Mouse (Mus musculus) heart, embryonic 16.5 days (tissue): ENCODE data around the gene Rab3il1. TPM values are rescaled to one million over a fixed set of nuclear protein-coding genes. Genes with fewer than 3 reads are reported as not detected.

Experiments used
- ATAC-seq: fragments of 200-750 bp; cut with Nextera tagmentation; replicated peaks from 2 replicates; pipeline ENCODE4 v1.8.0; 2017; ENCODE audit warnings: moderate number of reproducible peaks; ENCODE audit not compliant: insufficient read depth, low FRiP score; ENCODE audit errors: extremely low read depth
- H3K27ac ChIP-seq: fragments of 300-500 bp; sonication (generic); 2 replicates; pipeline ENCODE4 v1.5.1; 2014; ENCODE audit warnings: mild to moderate bottlenecking, low read length, control low read depth, moderate library complexity
- H3K27me3 ChIP-seq: fragments of 300-500 bp; sonication (generic); 2 replicates; pipeline ENCODE4 v1.6.1; 2014; ENCODE audit warnings: low read length, mixed read lengths; ENCODE audit not compliant: control insufficient read depth, insufficient read depth
- H3K36me3 ChIP-seq: fragments of 300-500 bp; sonication (generic); 2 replicates; pipeline ENCODE4 v1.6.1; 2014; ENCODE audit not compliant: control insufficient read depth, insufficient read depth
- H3K4me1 ChIP-seq: fragments of 300-500 bp; sonication (generic); 2 replicates; pipeline ENCODE4 v1.6.1; 2014; ENCODE audit warnings: low read length, mixed read lengths; ENCODE audit not compliant: control insufficient read depth, insufficient read depth
- H3K4me2 ChIP-seq: fragments of 300-500 bp; sonication (generic); 2 replicates; pipeline ENCODE4 v1.6.1; 2014; ENCODE audit warnings: low read depth, mild to moderate bottlenecking, control low read depth, low read length
- H3K4me3 ChIP-seq: fragments of 300-500 bp; sonication (generic); 2 replicates; pipeline ENCODE4 v1.5.1; 2014; ENCODE audit warnings: mild to moderate bottlenecking, control low read depth, low read length
- H3K9ac ChIP-seq: fragments of 300-500 bp; sonication (generic); 2 replicates; pipeline ENCODE4 v1.6.1; 2014; ENCODE audit warnings: low read length, control low read depth
- H3K9me3 ChIP-seq: fragments of 300-500 bp; sonication (generic); replicated peaks from 2 replicates; pipeline ENCODE4 v1.6.1; 2016; ENCODE audit warnings: low read length; ENCODE audit not compliant: control insufficient read depth
- WGBS: fragments of 180-500 bp; shearing (Covaris S2); extraction: QIAGEN DNeasy Blood & Tissue Kit; methylation state at CpG from one replicate; pipeline ENCODE4 v1.1.7; 2014; 5-methylcytosine and 5-hydroxymethylcytosine counted together
- polyA plus RNA-seq: library from polyadenylated mRNA; unstranded; fragments of >200 nt; fragmentation: Nextera tagmentation; extraction: Ambion mirVana; gene quantifications from 2 replicates; pipeline ENCODE4 v1.2.1, GENCODE M21; 2015

The Rab3il1 gene
- 22.1 and 24.0 TPM in 2 replicates for polyA plus RNA-seq

GRCm38 (mm10) chr19:10001206-10001969, at the start of gene Rab3il1, which contains the start of gene Best1:
TSS of gene Rab3il1 (plus strand) at chr19:10001669.
TSS of gene Best1 (minus strand) at chr19:10001633.
- H3K9ac ChIP-seq: no peak within 1 kb of the TSS
- H3K4me2 ChIP-seq: no peak within 1 kb of the TSS
- 71% methylated on average over 7 of the region's 7 CpGs for WGBS
- H3K27me3 ChIP-seq: no peaks in the 10 kb centered on the region
- H3K27ac ChIP-seq: no peak within 1 kb of the TSS
- H3K9me3 ChIP-seq: peaks cover 4% of the 10 kb centered on the region; the same call in 1 of the 2 replicates
- H3K36me3 ChIP-seq: no peaks in the 10 kb centered on the region
- H3K4me1 ChIP-seq: no peaks in the 10 kb centered on the region
- H3K4me3 ChIP-seq: no peak within 1 kb of the TSS
- no peak for ATAC-seq

GRCm38 (mm10) chr19:9952390-9952789, 49.1 kb upstream of the Rab3il1 start:
- no peaks in the 10 kb centered on the region for H3K27me3 ChIP-seq
- H3K9ac ChIP-seq: no peak overlapping the region
- H3K4me1 ChIP-seq: peaks cover 15% of the 10 kb centered on the region
- H3K36me3 ChIP-seq: no peaks in the 10 kb centered on the region
- no peak overlapping the region for H3K27ac ChIP-seq
- 56% methylated on average over 3 of the region's 3 CpGs for WGBS
- H3K4me3 ChIP-seq: no peak overlapping the region
- ATAC-seq: no peak
- H3K9me3 ChIP-seq: peaks cover 8% of the 10 kb centered on the region
- H3K4me2 ChIP-seq: no peak overlapping the region

DNA sequence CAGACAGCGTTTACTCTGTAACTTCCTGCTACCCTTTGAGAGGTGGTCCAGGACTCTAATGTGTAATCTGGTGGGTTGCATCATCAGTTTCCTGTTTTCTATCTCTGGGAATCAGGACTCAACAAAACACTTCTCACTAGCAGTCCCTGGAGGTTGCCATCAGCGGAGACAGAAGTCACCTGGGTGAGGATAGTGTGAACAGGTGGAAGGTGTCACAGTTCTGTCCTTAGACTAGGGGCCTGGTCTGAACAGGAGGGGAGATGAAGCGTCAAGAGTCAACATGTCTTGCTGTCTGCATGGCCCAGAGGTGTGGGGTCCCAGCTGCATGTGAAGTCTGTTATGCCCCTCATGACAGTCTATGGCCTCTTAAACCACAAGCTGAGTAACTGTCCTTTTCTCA, 48.6 kb upstream of the Rab3il1 start:
- ATAC-seq: no peak
- Histone ChIP-seq H3K27ac (no peak overlapping the region), H3K4me1 (peaks cover 15% of the 10 kb centered on the region), H3K27me3 (no peaks in the 10 kb centered on the region), H3K4me3 (no peak overlapping the region), H3K9me3 (peaks cover 8% of the 10 kb centered on the region), H3K4me2 (no peak overlapping the region), H3K36me3 (no peaks in the 10 kb centered on the region), H3K9ac (no peak overlapping the region)
- WGBS: 81% methylated on average over 3 of the region's 3 CpGs

- no peak overlapping the region for H3K4me3 ChIP-seq
- no peaks in the 10 kb centered on the region for H3K36me3 ChIP-seq
- 24% methylated on average over 7 of the region's 7 CpGs for WGBS
- no peaks in the 10 kb centered on the region for H3K27me3 ChIP-seq
- H3K4me1 ChIP-seq: peaks cover 15% of the 10 kb centered on the region
- peaks cover 8% of the 10 kb centered on the region for H3K9me3 ChIP-seq
- peak overlapping the region; percentile 10 for H3K9ac ChIP-seq
- H3K4me2 ChIP-seq: peak overlapping the region; percentile 3; the same call in 1 of the 2 replicates
- peak overlapping the region; percentile 79 for H3K27ac ChIP-seq
- peak; percentile 87 for ATAC-seq
Observed at GRCm38 (mm10) chr19:9954055-9954810, 47.2 kb upstream of the Rab3il1 start.

DNA sequence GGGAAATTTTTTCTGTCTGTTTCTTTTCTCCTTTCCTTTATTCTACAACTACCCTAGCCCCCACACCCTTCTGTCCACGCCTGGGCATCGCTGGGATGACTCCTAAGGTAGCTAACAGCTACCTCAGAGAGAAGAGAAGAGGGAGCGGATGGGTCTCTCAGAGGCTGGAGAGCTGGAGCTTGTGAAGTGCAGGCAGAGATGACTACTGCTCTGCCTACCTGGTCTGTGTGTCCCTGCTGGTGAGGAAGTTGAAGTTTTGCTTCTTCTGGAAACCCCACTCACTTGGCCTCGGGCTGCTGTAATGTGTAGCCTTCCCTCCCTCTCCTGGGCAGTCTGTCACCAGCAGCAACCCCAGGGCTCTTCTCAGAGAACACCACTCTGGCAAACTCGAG, 46.7 kb upstream of the Rab3il1 start:
- H3K4me2 ChIP-seq: peak overlapping the region; percentile 5; the same call in 1 of the 2 replicates
- peaks cover 15% of the 10 kb centered on the region for H3K4me1 ChIP-seq
- peaks cover 6% of the 10 kb centered on the region for H3K9me3 ChIP-seq
- H3K9ac ChIP-seq: peak overlapping the region; percentile 27; the same call in 1 of the 2 replicates
- H3K36me3 ChIP-seq: no peaks in the 10 kb centered on the region
- no peaks in the 10 kb centered on the region for H3K27me3 ChIP-seq
- ATAC-seq: peak; percentile 33; the same call in 1 of the 2 replicates
- H3K4me3 ChIP-seq: no peak overlapping the region
- 39% methylated on average over 5 of the region's 5 CpGs for WGBS
- H3K27ac ChIP-seq: peak overlapping the region; percentile 79

- Histone ChIP-seq H3K4me2 (peak overlapping the region; percentile 5; the same call in 1 of the 2 replicates), H3K9ac (peak overlapping the region; percentile 27; the same call in 1 of the 2 replicates), H3K4me1 (peaks cover 15% of the 10 kb centered on the region), H3K27me3 (no peaks in the 10 kb centered on the region), H3K9me3 (peaks cover 3% of the 10 kb centered on the region; the same call in 1 of the 2 replicates), H3K36me3 (no peaks in the 10 kb centered on the region), H3K27ac (peak overlapping the region; percentile 79), H3K4me3 (no peak overlapping the region)
- no peak for ATAC-seq
- whole genome bisulfite sequencing: 73% methylated on average over 1 of the region's 1 CpGs
Observed at GRCm38 (mm10) chr19:9955438-9955837, 46.0 kb upstream of the Rab3il1 start.

- Histone ChIP-seq H3K9ac (no peak overlapping the region), H3K4me2 (no peak overlapping the region), H3K27me3 (no peaks in the 10 kb centered on the region), H3K4me3 (no peak overlapping the region), H3K9me3 (peaks cover 3% of the 10 kb centered on the region; the same call in 1 of the 2 replicates), H3K27ac (no peak overlapping the region), H3K36me3 (no peaks in the 10 kb centered on the region), H3K4me1 (peaks cover 15% of the 10 kb centered on the region)
- ATAC-seq: no peak
- WGBS: 62% methylated on average over 4 of the region's 4 CpGs
Observed at GRCm38 (mm10) chr19:9956624-9957388, 44.7 kb upstream of the Rab3il1 start.

DNA sequence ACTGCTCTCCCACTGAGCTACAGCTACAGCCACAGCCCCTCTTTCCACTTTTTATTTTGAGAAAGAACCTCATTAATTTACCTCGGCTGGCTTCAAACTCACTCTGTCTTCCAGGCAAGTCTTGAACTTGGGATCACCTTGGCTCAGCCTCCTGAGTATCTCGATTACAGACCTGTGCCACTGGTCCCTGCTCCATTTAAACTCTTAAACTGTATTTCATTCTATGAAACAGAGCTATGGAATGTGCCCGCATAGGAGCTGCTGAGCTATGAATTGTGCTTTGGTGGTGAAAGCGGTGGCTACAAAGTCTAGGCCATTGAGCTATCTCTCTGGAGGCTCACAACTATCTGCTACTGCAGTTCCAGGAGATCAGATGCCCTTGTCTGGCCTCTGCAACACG, 43.5 kb upstream of the Rab3il1 start:
- no peak for ATAC-seq
- 76% methylated on average over 5 of the region's 5 CpGs for WGBS
- H3K9me3 ChIP-seq: no peaks in the 10 kb centered on the region

More for the DNA sequence above, 43.5 kb upstream of the Rab3il1 start:
- Histone ChIP-seq H3K36me3 (no peaks in the 10 kb centered on the region), H3K4me3 (no peak overlapping the region), H3K4me2 (no peak overlapping the region), H3K27ac (no peak overlapping the region), H3K27me3 (no peaks in the 10 kb centered on the region), H3K4me1 (peaks cover 15% of the 10 kb centered on the region), H3K9ac (no peak overlapping the region)
